Mouse (Mus musculus): ENCODE results near the gene Il10. TPM values are rescaled to one million over a fixed set of nuclear protein-coding genes. Genes with fewer than 3 reads are reported as not detected.

Gene Il10
- polyA plus RNA-seq, 1 experiment, result not detected

- Histone ChIP-seq H3K27me3 (ENCODE audit: control insufficient read depth, insufficient read depth, low read length) (no peaks in the 10 kb centered on the region), H3K4me3 (ENCODE audit: control insufficient read depth, low read depth, low read length) (no peak overlapping the region), H3K27ac (ENCODE audit: control insufficient read depth, insufficient read depth, low read depth, low read length) (no peak overlapping the region), H3K4me1 (ENCODE audit: control insufficient read depth, insufficient read depth, low read length) (no peaks in the 10 kb centered on the region), H3K36me3 (ENCODE audit: control insufficient read depth, insufficient read depth, low read length) (no peaks in the 10 kb centered on the region)
- no peak for TF ChIP-seq POLR2A (IDR thresholded peaks at IDR 0.05; ENCODE audit: control insufficient read depth, low read depth, low read length)
- TF ChIP-seq CTCF (IDR thresholded peaks at IDR 0.05; ENCODE audit: control insufficient read depth, insufficient read depth, insufficient replicate concordance, low read depth, low read length), result no peak
Observed at GRCm38 (mm10) chr1:131039479-131039878, 19.8 kb downstream of the Il10 start.

GRCm38 (mm10) chr1:131042263-131042662 lies 22.6 kb downstream of the Il10 start:
- no peaks in the 10 kb centered on the region for H3K36me3 ChIP-seq (ENCODE audit: control insufficient read depth, insufficient read depth, low read length)
- no peaks in the 10 kb centered on the region for H3K27me3 ChIP-seq (ENCODE audit: control insufficient read depth, insufficient read depth, low read length)
- no peak overlapping the region for H3K4me3 ChIP-seq (ENCODE audit: control insufficient read depth, low read depth, low read length)
- no peak for TF ChIP-seq CTCF (IDR thresholded peaks at IDR 0.05; ENCODE audit: control insufficient read depth, insufficient read depth, insufficient replicate concordance, low read depth, low read length)
- TF ChIP-seq POLR2A (IDR thresholded peaks at IDR 0.05; ENCODE audit: control insufficient read depth, low read depth, low read length), result no peak
- no peaks in the 10 kb centered on the region for H3K4me1 ChIP-seq (ENCODE audit: control insufficient read depth, insufficient read depth, low read length)
- H3K27ac ChIP-seq (ENCODE audit: control insufficient read depth, insufficient read depth, low read depth, low read length), result no peak overlapping the region

GRCm38 (mm10) chr1:131042721-131043120 lies 23.1 kb downstream of the Il10 start:
- Histone ChIP-seq H3K27me3 (ENCODE audit: control insufficient read depth, insufficient read depth, low read length) (no peaks in the 10 kb centered on the region), H3K4me3 (ENCODE audit: control insufficient read depth, low read depth, low read length) (no peak overlapping the region), H3K4me1 (ENCODE audit: control insufficient read depth, insufficient read depth, low read length) (no peaks in the 10 kb centered on the region), H3K27ac (ENCODE audit: control insufficient read depth, insufficient read depth, low read depth, low read length) (no peak overlapping the region), H3K36me3 (ENCODE audit: control insufficient read depth, insufficient read depth, low read length) (no peaks in the 10 kb centered on the region)
- TF ChIP-seq POLR2A (IDR thresholded peaks at IDR 0.05; ENCODE audit: control insufficient read depth, low read depth, low read length) (no peak), CTCF (IDR thresholded peaks at IDR 0.05; ENCODE audit: control insufficient read depth, insufficient read depth, insufficient replicate concordance, low read depth, low read length) (no peak)

GRCm38 (mm10) chr1:131043636-131044035 lies 24.0 kb downstream of the Il10 start:
- H3K27me3 ChIP-seq (ENCODE audit: control insufficient read depth, insufficient read depth, low read length), result no peaks in the 10 kb centered on the region
- H3K4me1 ChIP-seq (ENCODE audit: control insufficient read depth, insufficient read depth, low read length), result no peaks in the 10 kb centered on the region
- no peak for TF ChIP-seq CTCF (IDR thresholded peaks at IDR 0.05; ENCODE audit: control insufficient read depth, insufficient read depth, insufficient replicate concordance, low read depth, low read length)
- no peak for TF ChIP-seq POLR2A (IDR thresholded peaks at IDR 0.05; ENCODE audit: control insufficient read depth, low read depth, low read length)
- no peak overlapping the region for H3K27ac ChIP-seq (ENCODE audit: control insufficient read depth, insufficient read depth, low read depth, low read length)
- H3K4me3 ChIP-seq (ENCODE audit: control insufficient read depth, low read depth, low read length), result no peak overlapping the region
- no peaks in the 10 kb centered on the region for H3K36me3 ChIP-seq (ENCODE audit: control insufficient read depth, insufficient read depth, low read length)

- Histone ChIP-seq H3K4me3 (ENCODE audit: control insufficient read depth, low read depth, low read length) (no peak overlapping the region), H3K27me3 (ENCODE audit: control insufficient read depth, insufficient read depth, low read length) (no peaks in the 10 kb centered on the region), H3K4me1 (ENCODE audit: control insufficient read depth, insufficient read depth, low read length) (no peaks in the 10 kb centered on the region), H3K36me3 (ENCODE audit: control insufficient read depth, insufficient read depth, low read length) (no peaks in the 10 kb centered on the region), H3K27ac (ENCODE audit: control insufficient read depth, insufficient read depth, low read depth, low read length) (no peak overlapping the region)
- TF ChIP-seq CTCF (IDR thresholded peaks at IDR 0.05; ENCODE audit: control insufficient read depth, insufficient read depth, insufficient replicate concordance, low read depth, low read length) (no peak), POLR2A (IDR thresholded peaks at IDR 0.05; ENCODE audit: control insufficient read depth, low read depth, low read length) (no peak)
Observed at GRCm38 (mm10) chr1:131045723-131046355, 26.2 kb downstream of the Il10 start.

- no peaks in the 10 kb centered on the region for H3K36me3 ChIP-seq (ENCODE audit: control insufficient read depth, insufficient read depth, low read length)
- no peaks in the 10 kb centered on the region for H3K4me1 ChIP-seq (ENCODE audit: control insufficient read depth, insufficient read depth, low read length)
- H3K4me3 ChIP-seq (ENCODE audit: control insufficient read depth, low read depth, low read length), result no peak overlapping the region
- H3K27ac ChIP-seq (ENCODE audit: control insufficient read depth, insufficient read depth, low read depth, low read length), result no peak overlapping the region
- H3K27me3 ChIP-seq (ENCODE audit: control insufficient read depth, insufficient read depth, low read length), result no peaks in the 10 kb centered on the region
- no peak for TF ChIP-seq POLR2A (IDR thresholded peaks at IDR 0.05; ENCODE audit: control insufficient read depth, low read depth, low read length)
- TF ChIP-seq CTCF (IDR thresholded peaks at IDR 0.05; ENCODE audit: control insufficient read depth, insufficient read depth, insufficient replicate concordance, low read depth, low read length), result no peak
Observed at GRCm38 (mm10) chr1:131046607-131047006, 27.0 kb downstream of the Il10 start.

GRCm38 (mm10) chr1:131048121-131048863 lies 28.6 kb downstream of the Il10 start:
- Histone ChIP-seq H3K27me3 (ENCODE audit: control insufficient read depth, insufficient read depth, low read length) (no peaks in the 10 kb centered on the region), H3K36me3 (ENCODE audit: control insufficient read depth, insufficient read depth, low read length) (no peaks in the 10 kb centered on the region), H3K4me3 (ENCODE audit: control insufficient read depth, low read depth, low read length) (no peak overlapping the region), H3K27ac (ENCODE audit: control insufficient read depth, insufficient read depth, low read depth, low read length) (no peak overlapping the region), H3K4me1 (ENCODE audit: control insufficient read depth, insufficient read depth, low read length) (no peaks in the 10 kb centered on the region; the same call in 1 of the 2 replicates)
- TF ChIP-seq POLR2A (IDR thresholded peaks at IDR 0.05; ENCODE audit: control insufficient read depth, low read depth, low read length) (no peak), CTCF (IDR thresholded peaks at IDR 0.05; ENCODE audit: control insufficient read depth, insufficient read depth, insufficient replicate concordance, low read depth, low read length) (no peak)
